Mouse (Mus musculus): Measurements from ENCODE around the gene Cand2.

DNA sequence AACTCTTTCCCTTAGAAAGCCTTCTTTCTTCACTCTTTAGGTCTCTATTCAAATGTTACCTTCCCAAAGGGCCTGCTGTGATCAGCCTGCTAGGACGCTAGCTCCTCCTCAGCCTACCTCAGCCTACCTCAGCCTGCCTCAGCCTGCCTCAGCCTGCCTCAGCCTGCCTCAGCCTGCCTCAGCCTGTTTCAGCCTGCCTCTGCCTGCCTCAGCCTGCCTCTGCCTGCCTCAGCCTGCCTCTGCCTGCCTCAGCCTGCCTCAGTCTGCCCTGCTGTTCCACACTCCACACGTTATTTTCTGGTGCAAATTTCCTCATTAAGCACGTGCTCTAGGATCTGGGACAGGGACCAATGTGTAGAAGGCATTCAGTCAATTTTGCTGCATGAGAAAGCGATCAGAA is 14.2 kb upstream of the Cand2 start:
- no peak for TF ChIP-seq CTCF (IDR thresholded peaks at IDR 0.05; ENCODE audit: low read depth)
- no peak for TF ChIP-seq EP300 (IDR thresholded peaks at IDR 0.05; ENCODE audit: low read depth)

Data from heart, postnatal 0 days (tissue).